Mouse (Mus musculus) cerebellum, adult 11-12 months (tissue): ENCODE measurements around the gene Plxnb1.
A peak's percentile ranks its signal among the peaks of the same experiment; 100 is the strongest.

Source experiments
- DNase-seq: peaks from one replicate; pipeline ENCODE4 v3.0.0; 2022

The Plxnb1 gene

GRCm38 (mm10) chr9:109068095-109068735 lies 27.0 kb upstream of the Plxnb1 start:
- DNase-seq = no peak

GRCm38 (mm10) chr9:109073661-109074573 lies 21.3 kb upstream of the Plxnb1 start, which contains the start of gene Atrip:
Gene Atrip (minus strand): TSS chr9:109074124.
- peak; percentile 91 for DNase-seq

- DNase-seq = no peak
Measured at GRCm38 (mm10) chr9:109080516-109080915, 14.7 kb upstream of the Plxnb1 start.

- no peak for DNase-seq
Measured at GRCm38 (mm10) chr9:109081749-109082123, 13.5 kb upstream of the Plxnb1 start.

- DNase-seq = peak; percentile 87
Measured at GRCm38 (mm10) chr9:109082124-109082800, 12.9 kb upstream of the Plxnb1 start, which contains the start of the genes Ccdc51 and Tma7. Gene Ccdc51 (plus strand): TSS chr9:109082493. Gene Tma7 (minus strand): TSS chr9:109082587.

- no peak for DNase-seq
Measured at GRCm38 (mm10) chr9:109084922-109085321, 10.3 kb upstream of the Plxnb1 start.

- no peak for DNase-seq
Measured at GRCm38 (mm10) chr9:109087987-109088386, 7.2 kb upstream of the Plxnb1 start.

- DNase-seq = no peak
Measured at GRCm38 (mm10) chr9:109090446-109090845, 4.7 kb upstream of the Plxnb1 start.

- no peak for DNase-seq
Measured at GRCm38 (mm10) chr9:109091802-109092201, 3.4 kb upstream of the Plxnb1 start.

GRCm38 (mm10) chr9:109092799-109093198 lies 2.4 kb upstream of the Plxnb1 start:
- DNase-seq = no peak

GRCm38 (mm10) chr9:109093786-109094552 lies 1.2 kb upstream of the Plxnb1 start:
- DNase-seq = no peak

GRCm38 (mm10) chr9:109094553-109095136 lies 544 bp upstream of the Plxnb1 start:
- no peak for DNase-seq

- DNase-seq = no peak
Measured at GRCm38 (mm10) chr9:109096251-109096661, 1.1 kb downstream of the Plxnb1 start.

GRCm38 (mm10) chr9:109096856-109097255 lies 1.7 kb downstream of the Plxnb1 start:
- no peak for DNase-seq

- DNase-seq = no peak
Measured at GRCm38 (mm10) chr9:109097291-109097690, 2.1 kb downstream of the Plxnb1 start.

- DNase-seq = peak; percentile 66
Measured at GRCm38 (mm10) chr9:109097831-109098230, 2.6 kb downstream of the Plxnb1 start.

GRCm38 (mm10) chr9:109098366-109098765 lies 3.2 kb downstream of the Plxnb1 start:
- no peak for DNase-seq

- no peak for DNase-seq
Measured at GRCm38 (mm10) chr9:109098969-109099368, 3.8 kb downstream of the Plxnb1 start.

- no peak for DNase-seq
Measured at GRCm38 (mm10) chr9:109100307-109100928, 5.2 kb downstream of the Plxnb1 start.

- no peak for DNase-seq
Measured at GRCm38 (mm10) chr9:109101933-109102445, 6.8 kb downstream of the Plxnb1 start.

GRCm38 (mm10) chr9:109102541-109102940 lies 7.4 kb downstream of the Plxnb1 start:
- DNase-seq = no peak
